Mouse (Mus musculus): ENCODE measurements around the gene Ahcyl2. TPM values are rescaled to one million over a fixed set of nuclear protein-coding genes. Genes with fewer than 3 reads are reported as not detected.

Gene Ahcyl2
- polyA plus RNA-seq, 1 experiment from 2014 or later = 54.6 TPM

DNA sequence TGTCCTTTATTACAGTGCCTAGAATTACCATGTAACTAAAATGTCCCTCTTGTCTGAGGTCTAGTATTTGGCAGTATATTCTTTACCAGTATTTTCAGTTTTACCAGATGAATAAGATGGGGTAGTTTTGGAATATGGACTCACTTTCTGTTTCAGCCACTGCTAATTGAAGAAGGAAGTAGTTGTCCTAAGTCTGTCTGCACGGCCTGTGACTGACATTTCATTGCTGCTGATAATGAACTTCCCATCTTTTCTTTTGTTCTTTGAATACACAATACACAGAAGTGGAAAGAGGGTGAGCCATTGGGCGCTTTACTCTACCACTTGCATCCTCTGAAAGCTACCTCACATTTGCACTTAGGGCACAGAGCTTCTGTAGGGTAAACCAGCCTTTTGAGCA is 134.4 kb downstream of the Ahcyl2 start:
- Histone ChIP-seq H3K4me2 (replicated peaks; ENCODE audit: low read depth) (no peak overlapping the region), H3K27me3 (ENCODE audit: control insufficient read depth, insufficient read depth, low read length) (no peaks in the 10 kb centered on the region), H3K4me3 (ENCODE audit: low read depth, low read length) (no peak overlapping the region), H3K27ac (replicated peaks) (no peak overlapping the region), H3K36me3 (ENCODE audit: control insufficient read depth, insufficient read depth, low read length) (no peaks in the 10 kb centered on the region), H3K4me1 (replicated peaks; ENCODE audit: control insufficient read depth, insufficient read depth) (no peaks in the 10 kb centered on the region), H3K9ac (ENCODE audit: low read length) (no peak overlapping the region), H3K9me3 (ENCODE audit: control insufficient read depth, low read length) (no peaks in the 10 kb centered on the region)
- 70% methylated on average over 2 of the region's 2 CpGs for WGBS
- no peak for TF ChIP-seq EP300 (optimal IDR thresholded peaks at IDR 0.05)
- TF ChIP-seq CTCF (IDR thresholded peaks at IDR 0.05; ENCODE audit: low read depth) = no peak
- no peak for DNase-seq (ENCODE audit: low spot score)
- ATAC-seq (ENCODE audit: low FRiP score, low TSS enrichment) = no peak

DNA sequence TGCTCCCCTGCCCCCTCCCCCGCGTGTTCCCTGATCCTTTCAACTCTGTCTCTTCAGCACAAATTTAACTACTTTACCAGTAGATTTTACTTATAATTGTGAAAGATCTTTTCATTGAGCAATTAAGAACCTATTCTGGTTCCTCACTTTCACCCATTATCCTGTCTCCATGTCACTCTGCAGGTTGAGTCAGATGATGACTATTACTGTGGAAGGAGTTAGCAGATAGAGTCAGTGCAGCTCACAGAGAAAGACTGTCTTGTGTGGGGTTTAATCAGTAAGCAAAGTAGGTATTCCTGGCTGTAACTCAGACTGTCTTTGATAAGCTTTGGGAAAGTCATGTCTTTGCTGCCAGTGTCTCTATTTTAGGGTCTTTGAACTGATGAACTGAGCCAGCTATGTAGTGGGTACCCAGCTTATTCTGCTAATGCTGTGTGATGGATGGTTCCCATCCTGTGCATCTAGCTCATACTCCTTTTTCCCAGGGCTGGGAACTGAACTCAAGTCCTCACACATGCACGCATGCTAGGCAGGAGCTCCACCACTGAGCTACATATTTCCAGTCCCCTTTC is 135.6 kb downstream of the Ahcyl2 start:
- H3K4me2 ChIP-seq (replicated peaks; ENCODE audit: low read depth) = no peak overlapping the region
- no peak overlapping the region for H3K27ac ChIP-seq (replicated peaks)
- H3K9me3 ChIP-seq (ENCODE audit: control insufficient read depth, low read length) = no peaks in the 10 kb centered on the region
- WGBS = 92% methylated on average over 3 of the region's 3 CpGs
- TF ChIP-seq EP300 (optimal IDR thresholded peaks at IDR 0.05) (no peak), CTCF (IDR thresholded peaks at IDR 0.05; ENCODE audit: low read depth) (no peak)
- DNase-seq (ENCODE audit: low spot score) = no peak
- H3K4me1 ChIP-seq (replicated peaks; ENCODE audit: control insufficient read depth, insufficient read depth) = no peaks in the 10 kb centered on the region
- no peaks in the 10 kb centered on the region for H3K27me3 ChIP-seq (ENCODE audit: control insufficient read depth, insufficient read depth, low read length)
- no peak for ATAC-seq (ENCODE audit: low FRiP score, low TSS enrichment)
- no peak overlapping the region for H3K9ac ChIP-seq (ENCODE audit: low read length)
- 0 out of 2 replicates have a peak, but pooled peaks cover 3% of the 10 kb centered on the region for H3K36me3 ChIP-seq (ENCODE audit: control insufficient read depth, insufficient read depth, low read length)
- H3K4me3 ChIP-seq (ENCODE audit: low read depth, low read length) = no peak overlapping the region

DNA sequence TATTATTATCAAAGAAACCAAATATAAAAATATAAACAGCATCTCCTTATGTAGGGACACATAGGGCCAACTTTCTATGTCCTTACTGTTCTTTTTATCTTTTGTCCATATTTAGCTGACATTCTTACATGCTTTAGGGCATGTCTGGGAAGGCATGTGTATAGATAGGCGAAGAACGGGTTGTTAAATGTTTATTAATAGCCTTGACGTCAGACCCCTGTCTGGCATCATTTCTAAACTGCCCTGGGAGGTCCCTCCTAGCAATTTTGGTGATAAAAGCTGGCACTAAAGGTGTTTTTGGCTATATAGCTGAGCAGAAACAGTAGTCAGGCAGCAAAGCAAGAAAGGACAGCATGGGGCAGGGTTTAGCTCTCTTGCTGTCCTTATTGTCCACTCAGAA is 136.5 kb downstream of the Ahcyl2 start:
- Histone ChIP-seq H3K9me3 (ENCODE audit: control insufficient read depth, low read length) (no peaks in the 10 kb centered on the region), H3K9ac (ENCODE audit: low read length) (no peak overlapping the region), H3K4me3 (ENCODE audit: low read depth, low read length) (no peak overlapping the region), H3K4me1 (replicated peaks; ENCODE audit: control insufficient read depth, insufficient read depth) (no peaks in the 10 kb centered on the region), H3K27me3 (ENCODE audit: control insufficient read depth, insufficient read depth, low read length) (no peaks in the 10 kb centered on the region), H3K27ac (replicated peaks) (no peak overlapping the region), H3K4me2 (replicated peaks; ENCODE audit: low read depth) (no peak overlapping the region), H3K36me3 (ENCODE audit: control insufficient read depth, insufficient read depth, low read length) (0 out of 2 replicates have a peak, but pooled peaks cover 3% of the 10 kb centered on the region)
- TF ChIP-seq EP300 (optimal IDR thresholded peaks at IDR 0.05) = no peak
- TF ChIP-seq CTCF (IDR thresholded peaks at IDR 0.05; ENCODE audit: low read depth) = no peak
- no peak for DNase-seq (ENCODE audit: low spot score)
- WGBS = 63% methylated on average over 3 of the region's 3 CpGs
- no peak for ATAC-seq (ENCODE audit: low FRiP score, low TSS enrichment)

DNA sequence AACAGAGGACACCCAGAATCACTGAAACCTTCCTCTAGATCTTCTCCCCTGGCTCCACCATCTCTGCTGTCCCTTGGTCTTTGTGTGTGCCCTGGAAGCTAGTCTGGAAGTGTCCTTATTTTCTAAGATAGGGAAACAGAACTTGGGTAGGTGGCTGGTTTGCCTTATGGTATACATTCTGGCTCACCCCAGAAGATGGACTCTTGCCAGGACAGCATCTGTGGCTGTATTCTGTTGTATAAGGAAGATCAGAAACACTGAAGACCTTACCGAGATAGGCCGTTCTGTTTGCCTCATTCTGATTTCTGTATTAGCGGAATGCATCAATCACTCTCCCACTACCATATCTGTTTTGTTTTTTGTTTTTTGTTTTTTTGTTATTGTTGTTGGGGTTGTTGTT is 142.8 kb downstream of the Ahcyl2 start:
- no peak for TF ChIP-seq EP300 (optimal IDR thresholded peaks at IDR 0.05)
- H3K4me2 ChIP-seq (replicated peaks; ENCODE audit: low read depth) = no peak overlapping the region
- no peaks in the 10 kb centered on the region for H3K9me3 ChIP-seq (ENCODE audit: control insufficient read depth, low read length)
- H3K27ac ChIP-seq (replicated peaks) = no peak overlapping the region
- H3K4me3 ChIP-seq (ENCODE audit: low read depth, low read length) = no peak overlapping the region
- ATAC-seq (ENCODE audit: low FRiP score, low TSS enrichment) (no peak), DNase-seq (ENCODE audit: low spot score) (no peak)
- peaks cover 3% of the 10 kb centered on the region; the same call in 1 of the 2 replicates for H3K36me3 ChIP-seq (ENCODE audit: control insufficient read depth, insufficient read depth, low read length)
- no peaks in the 10 kb centered on the region for H3K4me1 ChIP-seq (replicated peaks; ENCODE audit: control insufficient read depth, insufficient read depth)
- no peak overlapping the region for H3K9ac ChIP-seq (ENCODE audit: low read length)
- 72% methylated on average over 3 of the region's 3 CpGs for WGBS
- no peaks in the 10 kb centered on the region for H3K27me3 ChIP-seq (ENCODE audit: control insufficient read depth, insufficient read depth, low read length)

DNA sequence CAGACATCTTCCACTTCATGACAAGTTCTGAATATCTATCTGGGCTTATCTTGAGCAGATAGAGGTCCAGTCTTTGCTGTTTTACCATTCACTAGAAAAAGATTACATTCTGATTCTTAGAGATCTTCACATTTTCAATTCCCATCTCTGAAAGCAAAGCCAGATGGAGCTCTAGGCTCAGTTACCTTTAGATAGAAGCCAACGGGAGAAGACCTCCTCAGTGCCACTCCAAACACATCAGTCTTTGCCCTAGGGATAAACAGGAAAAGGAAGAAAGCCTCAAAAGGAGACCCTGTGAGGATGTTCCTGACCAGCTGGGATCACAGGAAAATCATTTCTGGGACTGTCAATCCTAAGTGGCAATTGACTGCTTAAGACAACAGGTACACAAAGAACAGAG is 145.9 kb downstream of the Ahcyl2 start:
- 26% methylated on average over 1 of the region's 1 CpGs for WGBS
- no peaks in the 10 kb centered on the region; the same call in 1 of the 2 replicates for H3K36me3 ChIP-seq (ENCODE audit: control insufficient read depth, insufficient read depth, low read length)
- no peak for DNase-seq (ENCODE audit: low spot score)
- no peak overlapping the region for H3K27ac ChIP-seq (replicated peaks)
- H3K4me1 ChIP-seq (replicated peaks; ENCODE audit: control insufficient read depth, insufficient read depth) = peaks cover 4% of the 10 kb centered on the region
- H3K4me2 ChIP-seq (replicated peaks; ENCODE audit: low read depth) = no peak overlapping the region
- H3K27me3 ChIP-seq (ENCODE audit: control insufficient read depth, insufficient read depth, low read length) = no peaks in the 10 kb centered on the region
- no peak overlapping the region for H3K9ac ChIP-seq (ENCODE audit: low read length)
- no peaks in the 10 kb centered on the region for H3K9me3 ChIP-seq (ENCODE audit: control insufficient read depth, low read length)
- ATAC-seq (ENCODE audit: low FRiP score, low TSS enrichment) = no peak
- TF ChIP-seq EP300 (optimal IDR thresholded peaks at IDR 0.05) = no peak
- TF ChIP-seq CTCF (IDR thresholded peaks at IDR 0.05; ENCODE audit: low read depth) = peak; percentile 41
- no peak overlapping the region for H3K4me3 ChIP-seq (ENCODE audit: low read depth, low read length)

DNA sequence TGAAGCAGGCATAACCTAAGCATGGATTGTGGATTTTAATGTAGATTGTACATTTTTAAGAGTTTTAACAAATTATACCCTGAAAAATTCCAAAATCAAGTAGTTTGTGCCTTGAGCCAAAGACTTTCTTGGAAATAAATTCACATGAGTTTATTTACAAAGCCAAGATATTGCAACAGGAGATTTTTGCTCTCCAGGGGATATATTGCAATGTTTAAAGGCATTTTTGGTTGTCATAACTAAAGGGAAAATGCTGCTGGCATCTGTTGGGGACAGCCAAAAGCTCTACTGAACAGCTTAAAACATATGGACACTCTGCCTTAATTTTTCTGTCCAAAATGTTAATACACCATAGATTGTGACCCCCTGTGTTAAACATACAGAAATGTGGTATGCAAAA is 146.3 kb downstream of the Ahcyl2 start:
- no peaks in the 10 kb centered on the region for H3K27me3 ChIP-seq (ENCODE audit: control insufficient read depth, insufficient read depth, low read length)
- no peak for ATAC-seq (ENCODE audit: low FRiP score, low TSS enrichment)
- no peaks in the 10 kb centered on the region for H3K9me3 ChIP-seq (ENCODE audit: control insufficient read depth, low read length)
- no peaks in the 10 kb centered on the region; the same call in 1 of the 2 replicates for H3K36me3 ChIP-seq (ENCODE audit: control insufficient read depth, insufficient read depth, low read length)
- no peak for DNase-seq (ENCODE audit: low spot score)
- TF ChIP-seq EP300 (optimal IDR thresholded peaks at IDR 0.05) (no peak), CTCF (IDR thresholded peaks at IDR 0.05; ENCODE audit: low read depth) (no peak)
- no peak overlapping the region for H3K9ac ChIP-seq (ENCODE audit: low read length)
- no peak overlapping the region for H3K4me2 ChIP-seq (replicated peaks; ENCODE audit: low read depth)
- no peak overlapping the region for H3K27ac ChIP-seq (replicated peaks)
- H3K4me3 ChIP-seq (ENCODE audit: low read depth, low read length) = no peak overlapping the region
- peaks cover 4% of the 10 kb centered on the region for H3K4me1 ChIP-seq (replicated peaks; ENCODE audit: control insufficient read depth, insufficient read depth)

All from stomach, postnatal 0 days (tissue).